Comparison of ENCODE assay signal across 11 mouse cellular contexts in the genomic region with DNA sequence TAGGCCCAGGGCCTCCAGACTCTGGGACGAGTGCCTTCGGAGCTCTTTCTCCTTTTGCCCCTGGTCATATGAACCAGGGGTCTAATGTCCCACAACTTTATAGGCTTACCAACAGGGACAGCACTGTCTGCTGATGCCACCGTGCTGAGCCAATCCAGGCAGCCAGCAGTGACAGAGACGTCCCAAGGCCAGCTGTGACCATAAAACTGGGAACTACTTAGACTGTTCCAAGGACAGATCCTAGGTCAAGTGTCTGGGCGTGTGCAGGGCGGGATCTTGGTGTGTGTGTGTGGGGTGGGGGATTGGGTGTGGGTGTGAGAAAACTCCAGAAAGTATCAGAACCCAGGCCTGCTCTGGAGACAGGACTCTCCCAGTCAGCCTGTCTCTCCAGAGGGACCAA. TPM values are rescaled to one million over a fixed set of nuclear protein-coding genes. Genes with fewer than 3 reads are reported as not detected.
DNase-seq lines count a peak whose midpoint lies in the region; ATAC-seq lines count a peak whose summit lies in the region.
"Had no signal": no experiment of that assay in that cellular context is flagged by ENCODE, and none has a peak within 500 bp of the region (broad histone marks: within the 10 kb centered on the region; RNA-seq: fewer than 3 reads in every experiment).

No protein-coding gene starts in this region.

- no peak overlapping the region for H3K27ac ChIP-seq in heart, embryonic 13.5 days (replicated peaks)
- peak overlapping the region; percentile 61; the same call in 1 of the 2 replicates for H3K27ac ChIP-seq in midbrain, embryonic 12.5 days (replicated peaks)
- H3K27ac ChIP-seq in midbrain, embryonic 15.5 days = no peak overlapping the region

- 0 out of 2 replicates have a peak overlapping the region, but pooled peaks have one; percentile 8 for H3K9ac ChIP-seq in heart, embryonic 13.5 days
- no peak overlapping the region for H3K9ac ChIP-seq in midbrain, embryonic 12.5 days (replicated peaks)
- no peak overlapping the region for H3K9ac ChIP-seq in midbrain, embryonic 15.5 days

- peaks cover 40% of the 10 kb centered on the region for H3K27me3 ChIP-seq in heart, embryonic 13.5 days (replicated peaks)
- H3K27me3 ChIP-seq in midbrain, embryonic 12.5 days = peaks cover 56% of the 10 kb centered on the region
- H3K27me3 ChIP-seq in midbrain, embryonic 15.5 days (replicated peaks) = peaks cover 13% of the 10 kb centered on the region; the same call in 1 of the 2 replicates

- no peaks in the 10 kb centered on the region for H3K36me3 ChIP-seq in heart, embryonic 13.5 days
- H3K36me3 ChIP-seq in midbrain, embryonic 12.5 days = no peaks in the 10 kb centered on the region
- no peaks in the 10 kb centered on the region for H3K36me3 ChIP-seq in midbrain, embryonic 15.5 days (replicated peaks)

- no peak overlapping the region for H3K4me2 ChIP-seq in heart, embryonic 13.5 days
- no peak overlapping the region for H3K4me2 ChIP-seq in midbrain, embryonic 12.5 days (replicated peaks)
- H3K4me2 ChIP-seq in midbrain, embryonic 15.5 days = no peak overlapping the region

- no peaks in the 10 kb centered on the region for H3K9me3 ChIP-seq in heart, embryonic 13.5 days
- no peaks in the 10 kb centered on the region for H3K9me3 ChIP-seq in midbrain, embryonic 12.5 days
- H3K9me3 ChIP-seq in midbrain, embryonic 15.5 days = no peaks in the 10 kb centered on the region

- intact Hi-C loops in heart, postnatal 25 days (cut with DNase I) = no loop called here

- 75% methylated on average over 6 of the region's 6 CpGs for WGBS in heart, embryonic 13.5 days
- WGBS in midbrain, embryonic 12.5 days = 73% methylated on average over 6 of the region's 6 CpGs
- WGBS in midbrain, embryonic 15.5 days = 81% methylated on average over 6 of the region's 6 CpGs

- peaks cover 29% of the 10 kb centered on the region for H3K4me1 ChIP-seq in heart, embryonic 13.5 days
- peaks cover 42% of the 10 kb centered on the region for H3K4me1 ChIP-seq in midbrain, embryonic 12.5 days
- H3K4me1 ChIP-seq in midbrain, embryonic 15.5 days = peaks cover 24% of the 10 kb centered on the region

- H3K4me3 ChIP-seq in heart, embryonic 13.5 days = no peak overlapping the region
- H3K4me3 ChIP-seq in midbrain, embryonic 12.5 days = no peak overlapping the region
- H3K4me3 ChIP-seq in midbrain, embryonic 15.5 days = no peak overlapping the region

- peak; percentile 40 for DNase-seq in adrenal gland, postnatal 25 days
- no peak for DNase-seq in adrenal gland, adult 8-10 months
- no peak for DNase-seq in heart, postnatal 25 days (ENCODE audit: low spot score)
- DNase-seq in skeletal muscle tissue, adult 2 months (ENCODE audit: low read depth, low spot score) = peak; percentile 80
- DNase-seq in spleen, postnatal 14 days (ENCODE audit: low spot score in 2 of 2) = no peak
- DNase-seq: cerebellum, adult 18-20 months; layer of hippocampus, postnatal 36 days; spleen, adult 18-20 months had no signal

- no peak for ATAC-seq in heart, embryonic 13.5 days (ENCODE audit: extremely low read depth, insufficient number of reproducible peaks, low FRiP score, low TSS enrichment)
- no peak for ATAC-seq in midbrain, embryonic 12.5 days (ENCODE audit: low FRiP score, low read depth)
- no peak for ATAC-seq in midbrain, embryonic 15.5 days (replicated peaks)

RNA-seq across cellular contexts. Expression of gene Otub1, which starts 35.2 kb away (rescaled TPM):
- total RNA-seq in adrenal gland, postnatal 25 days (2021) = 102 and 132 TPM in 2 replicates
- 100 to 1,000 TPM; 127 to 182 (median 149) TPM for total RNA-seq in adrenal gland, adult 8-10 months (2022)
- polyA plus RNA-seq in heart, embryonic 13.5 days (2015; fragmentation: Nextera tagmentation; extraction: Ambion mirVana) = 147 and 160 TPM in 2 replicates
- 10 to 100 TPM; 74.7 to 82.3 TPM for total RNA-seq in heart, postnatal 25 days (2021)
- polyA plus RNA-seq in midbrain, embryonic 12.5 days (2016; fragmentation: Nextera tagmentation; extraction: Ambion mirVana) = 230 and 248 TPM in 2 replicates
- polyA plus RNA-seq in midbrain, embryonic 15.5 days (2015; fragmentation: Nextera tagmentation; extraction: Ambion mirVana) = 242 and 255 TPM in 2 replicates

RNA-seq across cellular contexts. Expression of gene Cox8a, which starts 46.5 kb away (rescaled TPM):
- 781 and 926 TPM in 2 replicates for total RNA-seq in adrenal gland, postnatal 25 days (2021)
- total RNA-seq in adrenal gland, adult 8-10 months (2022) = 100 to 1,000 TPM; 725 to 927 (median 846) TPM
- polyA plus RNA-seq in heart, embryonic 13.5 days (2015; fragmentation: Nextera tagmentation; extraction: Ambion mirVana) = 1,676 and 1,958 TPM in 2 replicates
- 100 to 1,000 TPM; 407 to 462 TPM for total RNA-seq in heart, postnatal 25 days (2021)
- 763 and 786 TPM in 2 replicates for polyA plus RNA-seq in midbrain, embryonic 12.5 days (2016; fragmentation: Nextera tagmentation; extraction: Ambion mirVana)
- 837 and 848 TPM in 2 replicates for polyA plus RNA-seq in midbrain, embryonic 15.5 days (2015; fragmentation: Nextera tagmentation; extraction: Ambion mirVana)

Comparison
In these comparisons a context has a peak if more than half of its experiments do, and no peak if none do; other contexts are left out.
1. DNase-seq: peak in adrenal gland, postnatal 25 days (single experiment) and skeletal muscle tissue, adult 2 months (single experiment); none in adrenal gland, adult 8-10 months (single experiment), heart, postnatal 25 days (single experiment) and spleen, postnatal 14 days (0 of 2).